Mouse (Mus musculus) forebrain, postnatal 0 days (tissue): ENCODE results near the gene Spock3. TPM values are rescaled to one million over a fixed set of nuclear protein-coding genes. Genes with fewer than 3 reads are reported as not detected.
A peak's percentile ranks its signal among the peaks of the same experiment; 100 is the strongest.

ENCODE experiments used
- ATAC-seq: fragments of 200-750 bp; cut with Nextera tagmentation; 2 replicates; pipeline ENCODE4 v1.8.0; 2017; ENCODE audit warnings: mild to moderate bottlenecking, moderate library complexity
- DNase-seq: peaks from one replicate; pipeline ENCODE4 v3.0.0-alpha.2; 2015
- H3K27ac ChIP-seq: fragments of 300-500 bp; sonication (generic); 2 replicates; pipeline ENCODE4 v1.5.1; 2014; ENCODE audit warnings: low read depth, mild to moderate bottlenecking, antibody characterized with exemption, low read length, moderate library complexity, mixed read lengths
- H3K27me3 ChIP-seq: fragments of 300-500 bp; sonication (generic); 2 replicates; pipeline ENCODE4 v1.6.1; 2014; ENCODE audit warnings: mild to moderate bottlenecking, low read length, mixed read lengths; ENCODE audit not compliant: insufficient read depth
- H3K36me3 ChIP-seq: fragments of 300-500 bp; sonication (generic); 2 replicates; pipeline ENCODE4 v1.6.1; 2014; ENCODE audit warnings: mild to moderate bottlenecking, moderate library complexity; ENCODE audit not compliant: insufficient read depth
- H3K4me1 ChIP-seq: fragments of 300-500 bp; sonication (generic); 2 replicates; pipeline ENCODE4 v1.6.1; 2014; ENCODE audit warnings: antibody characterized with exemption; ENCODE audit not compliant: insufficient read depth
- H3K4me2 ChIP-seq: fragments of 300-500 bp; sonication (generic); 2 replicates; pipeline ENCODE4 v1.6.1; 2014; ENCODE audit warnings: low read depth, mild to moderate bottlenecking, moderate library complexity
- H3K4me3 ChIP-seq: fragments of 300-500 bp; sonication (generic); 2 replicates; pipeline ENCODE4 v1.5.1; 2014; ENCODE audit warnings: low read depth, low read length, mixed read lengths
- H3K9ac ChIP-seq: fragments of 300-500 bp; sonication (generic); 2 replicates; pipeline ENCODE4 v1.6.1; 2014; ENCODE audit warnings: mild to moderate bottlenecking
- H3K9me3 ChIP-seq: fragments of 300-500 bp; sonication (generic); 2 replicates; pipeline ENCODE4 v1.6.1; 2016; ENCODE audit warnings: low read length
- CTCF ChIP-seq: sonication (generic); IDR thresholded peaks from 2 replicates; pipeline ENCODE4 v1.5.1; 2016; ENCODE audit warnings: antibody characterized with exemption, control low read depth, low read depth
- WGBS: fragments of 180-500 bp; shearing (Covaris S2); extraction: QIAGEN DNeasy Blood & Tissue Kit; methylation state at CpG from one replicate; pipeline ENCODE4 v1.1.7; 2014; 5-methylcytosine and 5-hydroxymethylcytosine counted together
- polyA plus RNA-seq: library from polyadenylated mRNA; unstranded; fragments of >200 nt; fragmentation: Nextera tagmentation; extraction: Ambion mirVana; gene quantifications from 2 replicates; pipeline ENCODE4 v1.2.1, GENCODE M21; 2015
- total RNA-seq: library from RNA; depleted of rRNA; stranded (reverse); fragments of >200 nt; gene quantifications from 2 replicates; pipeline ENCODE4 v1.2.3, GENCODE M21; 2014; rRNA removed

Gene Spock3
- total RNA-seq (42.1 and 56.4 TPM in 2 replicates), polyA plus RNA-seq (40.5 and 62.3 TPM in 2 replicates)

DNA sequence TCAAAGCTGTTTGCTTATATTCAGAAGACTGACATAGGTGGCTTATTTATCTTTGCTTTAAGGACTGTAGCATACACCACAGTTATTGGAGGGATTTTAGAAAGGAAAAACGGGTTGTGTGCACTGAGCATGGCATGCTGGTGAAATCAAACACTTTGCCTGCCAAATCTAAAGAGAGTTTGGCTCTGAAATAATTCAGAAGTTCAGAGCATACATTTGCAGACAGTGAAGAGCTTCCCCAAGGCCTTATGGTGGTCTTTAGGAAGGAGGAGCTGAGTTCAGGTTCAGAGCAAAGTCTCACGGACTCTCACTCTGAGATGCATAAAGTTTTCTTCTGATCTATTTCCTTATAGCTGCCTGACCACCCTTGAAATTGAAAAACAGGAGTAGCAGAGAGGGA, at the start of gene Spock3:
Gene Spock3 (plus strand): TSS at position 301 of the 400 bp plus-strand sequence.
- Histone ChIP-seq H3K27me3 (no peaks in the 10 kb centered on the region), H3K36me3 (no peaks in the 10 kb centered on the region), H3K4me2 (peak within 1 kb of the TSS; percentile 90), H3K9ac (peak within 1 kb of the TSS; percentile 78), H3K4me1 (no peaks in the 10 kb centered on the region), H3K4me3 (peak within 1 kb of the TSS; percentile 59), H3K27ac (peak within 1 kb of the TSS; percentile 59), H3K9me3 (no peaks in the 10 kb centered on the region)
- DNase-seq (peak; percentile 25), ATAC-seq (peak; percentile 28; the same call in 1 of the 2 replicates)
- 31% methylated on average over 2 of the region's 2 CpGs for WGBS
- TF ChIP-seq CTCF: no peak

DNA sequence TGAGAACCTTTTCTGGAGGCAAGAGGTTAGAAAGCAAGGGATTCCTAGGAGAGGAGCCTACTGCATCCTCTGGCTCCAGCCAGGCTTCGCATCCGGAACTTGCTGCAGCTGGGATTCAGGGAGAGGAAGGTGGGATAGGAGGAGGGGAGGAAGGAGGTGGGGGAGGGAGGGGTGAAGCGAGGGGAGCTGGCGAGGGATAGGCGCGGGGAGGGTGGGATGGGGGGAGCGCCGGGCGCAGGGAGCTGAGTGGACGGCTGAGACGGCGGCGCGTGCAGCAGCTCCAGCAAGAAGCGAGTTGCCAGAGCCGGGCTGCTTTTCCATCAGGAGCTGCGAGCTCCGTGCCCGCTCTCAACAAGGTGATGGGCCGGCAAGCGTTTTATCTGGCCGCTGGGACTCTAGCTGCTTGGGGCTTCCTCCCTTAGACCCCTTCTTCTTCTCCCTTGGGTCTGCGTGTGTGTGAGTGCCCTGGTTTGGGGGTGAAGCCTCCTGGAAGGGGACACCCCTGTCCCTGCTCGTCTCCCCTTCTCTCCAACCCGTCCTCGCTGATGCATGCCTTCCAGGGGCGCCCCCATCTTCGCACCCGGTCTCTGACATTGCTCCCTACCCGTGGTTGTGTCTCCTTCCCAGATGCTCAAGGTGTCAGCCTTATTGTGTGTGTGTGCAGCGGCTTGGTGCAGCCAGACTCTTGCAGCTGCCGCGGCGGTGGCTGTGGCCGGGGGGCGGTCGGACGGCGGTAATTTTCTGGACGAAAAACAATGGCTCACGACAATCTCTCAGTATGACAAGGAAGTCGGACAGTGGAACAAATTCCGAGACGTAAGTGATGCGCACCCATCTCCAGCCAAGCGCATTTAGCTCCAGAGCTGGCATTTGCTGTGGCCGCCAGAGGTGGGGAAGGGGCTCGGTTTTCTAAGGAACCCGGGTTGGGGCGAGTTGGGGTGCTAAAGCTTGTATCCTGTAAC, 645 bp downstream of the Spock3 start:
- Histone ChIP-seq H3K27me3 (no peaks in the 10 kb centered on the region), H3K4me3 (peak overlapping the region; percentile 59), H3K4me1 (no peaks in the 10 kb centered on the region), H3K36me3 (no peaks in the 10 kb centered on the region), H3K4me2 (peak overlapping the region; percentile 90), H3K9ac (peak overlapping the region; percentile 78), H3K9me3 (no peaks in the 10 kb centered on the region), H3K27ac (peak overlapping the region; percentile 59)
- WGBS: under 1% methylated on average over 50 of the region's 50 CpGs
- no peak for TF ChIP-seq CTCF
- ATAC-seq (peak; percentile 89), DNase-seq (peak; percentile 70)

DNA sequence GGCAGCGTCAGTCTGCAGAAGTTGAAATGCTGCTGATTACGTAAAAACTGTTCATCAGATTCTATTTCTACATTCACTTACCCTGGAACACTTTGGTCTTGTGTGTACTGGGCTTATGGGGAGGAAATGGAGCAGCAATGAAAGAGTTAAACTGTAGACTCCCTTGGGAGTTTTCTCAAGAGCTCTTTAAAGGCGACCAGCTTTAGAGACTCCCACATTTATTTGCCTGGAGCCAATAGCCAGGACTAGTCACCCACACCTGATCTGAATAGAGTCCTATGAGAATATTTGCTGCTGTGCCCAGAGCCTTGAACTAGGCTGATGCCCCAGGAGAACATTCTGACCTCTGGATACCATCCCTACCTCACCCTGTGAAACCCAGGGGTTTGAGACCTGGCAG, 1.7 kb downstream of the Spock3 start:
- H3K27ac ChIP-seq: no peak overlapping the region
- ATAC-seq (peak; percentile 21; the same call in 1 of the 2 replicates), DNase-seq (no peak)
- H3K27me3 ChIP-seq: no peaks in the 10 kb centered on the region
- H3K9ac ChIP-seq: peak overlapping the region; percentile 14; the same call in 1 of the 2 replicates
- no peak for TF ChIP-seq CTCF
- peak overlapping the region; percentile 59 for H3K4me3 ChIP-seq
- whole genome bisulfite sequencing: 11% methylated on average over 3 of the region's 3 CpGs
- peak overlapping the region; percentile 90 for H3K4me2 ChIP-seq
- H3K36me3 ChIP-seq: no peaks in the 10 kb centered on the region
- H3K4me1 ChIP-seq: no peaks in the 10 kb centered on the region
- H3K9me3 ChIP-seq: no peaks in the 10 kb centered on the region

DNA sequence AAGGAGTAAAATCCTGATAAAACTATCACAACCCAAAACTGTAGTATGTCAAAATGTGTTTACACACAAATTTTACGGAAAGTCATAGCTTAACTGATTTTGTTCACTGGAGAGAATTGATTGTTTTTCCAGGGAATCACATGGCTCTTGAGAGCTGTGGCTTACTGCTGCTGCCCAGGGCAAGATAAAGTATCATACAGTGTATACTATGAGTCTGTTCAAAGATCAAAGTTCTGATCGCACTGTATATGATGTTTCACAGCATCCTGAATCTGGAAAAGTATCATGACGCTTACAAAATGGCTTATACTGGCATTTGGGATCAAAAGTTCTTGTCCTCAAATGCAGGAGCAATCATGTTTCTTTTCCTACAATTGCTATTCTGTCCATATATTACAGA, 11.8 kb downstream of the Spock3 start:
- Histone ChIP-seq H3K9ac (no peak overlapping the region), H3K9me3 (no peaks in the 10 kb centered on the region), H3K27ac (no peak overlapping the region), H3K4me1 (no peaks in the 10 kb centered on the region), H3K4me3 (no peak overlapping the region), H3K4me2 (no peak overlapping the region), H3K36me3 (no peaks in the 10 kb centered on the region), H3K27me3 (no peaks in the 10 kb centered on the region)
- DNase-seq (no peak), ATAC-seq (no peak)
- no peak for TF ChIP-seq CTCF
- 92% methylated on average over 3 of the region's 3 CpGs for WGBS

DNA sequence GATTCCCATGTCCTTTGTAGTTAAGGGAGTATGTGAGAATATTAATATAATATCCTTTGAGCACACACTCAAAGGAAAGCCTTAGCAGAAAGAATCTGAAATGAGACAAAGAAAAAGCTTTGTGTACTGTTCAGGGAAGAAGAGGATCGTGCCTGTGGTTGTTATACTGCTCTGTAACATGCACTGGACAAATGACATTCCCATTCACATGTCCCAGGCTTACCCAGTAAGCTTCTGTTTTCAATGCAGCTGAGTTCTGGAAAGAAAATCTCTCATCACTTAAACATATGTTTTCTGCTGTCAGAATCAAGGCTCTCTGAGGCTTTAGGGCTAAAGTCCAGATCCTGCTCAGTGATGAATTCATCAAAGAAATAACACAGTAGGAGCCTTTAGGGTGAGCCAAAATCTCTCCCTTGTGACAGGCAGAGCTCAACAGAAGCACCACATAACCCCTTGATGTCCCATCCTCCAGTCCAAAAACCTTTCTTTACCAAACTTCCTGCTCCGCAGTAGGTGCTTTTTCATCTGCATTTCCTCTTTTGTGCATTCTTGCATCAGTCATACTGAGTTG, 19.1 kb downstream of the Spock3 start:
- no peaks in the 10 kb centered on the region for H3K9me3 ChIP-seq
- no peaks in the 10 kb centered on the region for H3K27me3 ChIP-seq
- 49% methylated on average over 2 of the region's 2 CpGs for WGBS
- ATAC-seq (peak; percentile 40), DNase-seq (peak; percentile 3)
- no peak overlapping the region for H3K4me2 ChIP-seq
- H3K27ac ChIP-seq: no peak overlapping the region
- no peak for TF ChIP-seq CTCF
- H3K4me1 ChIP-seq: no peaks in the 10 kb centered on the region
- no peaks in the 10 kb centered on the region for H3K36me3 ChIP-seq
- no peak overlapping the region for H3K9ac ChIP-seq
- H3K4me3 ChIP-seq: no peak overlapping the region

DNA sequence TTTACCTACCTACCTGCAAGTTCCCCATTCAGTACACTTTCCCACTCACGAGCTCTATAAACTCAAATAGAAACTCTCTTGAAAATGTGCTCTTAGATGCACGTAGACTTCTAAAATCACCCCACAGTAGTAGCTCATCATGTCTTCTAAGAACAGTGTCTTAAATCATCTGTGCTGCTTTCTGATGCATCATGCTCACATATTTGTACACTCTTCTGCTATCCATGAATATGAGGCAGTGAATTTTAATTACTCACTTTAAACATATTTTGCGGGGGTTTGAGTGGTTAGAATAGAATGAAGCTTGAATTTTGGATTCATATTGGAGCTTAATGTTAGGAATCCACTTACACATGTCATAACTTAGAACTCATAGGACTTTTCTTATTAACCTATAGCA, 138.2 kb downstream of the Spock3 start:
- 86% methylated on average over 3 of the region's 3 CpGs for WGBS
- no peak overlapping the region for H3K4me2 ChIP-seq
- H3K4me1 ChIP-seq: no peaks in the 10 kb centered on the region
- no peaks in the 10 kb centered on the region for H3K27me3 ChIP-seq
- no peaks in the 10 kb centered on the region for H3K36me3 ChIP-seq
- TF ChIP-seq CTCF: no peak
- no peak overlapping the region for H3K4me3 ChIP-seq
- DNase-seq: no peak
- H3K27ac ChIP-seq: no peak overlapping the region
- ATAC-seq: no peak
- no peak overlapping the region for H3K9ac ChIP-seq
- H3K9me3 ChIP-seq: no peaks in the 10 kb centered on the region

DNA sequence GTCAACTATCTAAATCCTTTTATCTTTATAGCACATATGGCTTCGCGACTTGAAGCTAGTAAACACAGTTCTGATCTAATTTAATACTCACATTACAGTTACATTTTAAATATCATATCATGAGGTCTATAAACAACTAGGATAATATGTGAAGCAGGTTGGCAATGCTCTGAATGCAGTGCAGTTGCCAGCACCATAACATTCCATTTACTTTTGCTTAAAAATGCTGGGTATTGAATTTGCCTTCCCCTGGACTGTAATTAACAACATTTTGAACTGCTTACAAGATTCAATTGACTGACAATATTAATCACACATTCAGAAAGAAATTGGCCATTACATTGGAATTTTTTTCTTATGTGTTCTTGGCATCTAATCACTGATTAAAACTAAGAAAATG, 147.4 kb downstream of the Spock3 start:
- Histone ChIP-seq H3K27ac (no peak overlapping the region), H3K4me1 (no peaks in the 10 kb centered on the region), H3K9me3 (no peaks in the 10 kb centered on the region), H3K27me3 (no peaks in the 10 kb centered on the region), H3K4me2 (no peak overlapping the region), H3K4me3 (no peak overlapping the region), H3K9ac (no peak overlapping the region), H3K36me3 (no peaks in the 10 kb centered on the region)
- TF ChIP-seq CTCF: no peak
- 63% methylated on average over 2 of the region's 2 CpGs for WGBS
- ATAC-seq (no peak), DNase-seq (no peak)
